Mouse (Mus musculus): ENCODE data around the gene Atp6v0a2.

- no peak for TF ChIP-seq CTCF (IDR thresholded peaks at IDR 0.05; ENCODE audit: borderline replicate concordance, control insufficient read depth, extremely low read depth, insufficient read depth, low read length, poor library complexity)
- TF ChIP-seq POLR2A (IDR thresholded peaks at IDR 0.05; ENCODE audit: control insufficient read depth, extremely low read depth, insufficient read depth, low read length, poor library complexity) = no peak
These were observed 24.1 kb upstream of the Atp6v0a2 start for GRCm38 (mm10) chr5:124604296-124604695.

Data from thymus, adult 2 months (tissue).